Mouse (Mus musculus) cerebellum, adult 9-11 months (tissue): ENCODE data around the gene Ncam1.
A peak's percentile ranks its signal among the peaks of the same experiment; 100 is the strongest.

Experiments
- DNase-seq: peaks from one replicate; pipeline ENCODE4 v3.0.0; 2022

The Ncam1 gene

DNA sequence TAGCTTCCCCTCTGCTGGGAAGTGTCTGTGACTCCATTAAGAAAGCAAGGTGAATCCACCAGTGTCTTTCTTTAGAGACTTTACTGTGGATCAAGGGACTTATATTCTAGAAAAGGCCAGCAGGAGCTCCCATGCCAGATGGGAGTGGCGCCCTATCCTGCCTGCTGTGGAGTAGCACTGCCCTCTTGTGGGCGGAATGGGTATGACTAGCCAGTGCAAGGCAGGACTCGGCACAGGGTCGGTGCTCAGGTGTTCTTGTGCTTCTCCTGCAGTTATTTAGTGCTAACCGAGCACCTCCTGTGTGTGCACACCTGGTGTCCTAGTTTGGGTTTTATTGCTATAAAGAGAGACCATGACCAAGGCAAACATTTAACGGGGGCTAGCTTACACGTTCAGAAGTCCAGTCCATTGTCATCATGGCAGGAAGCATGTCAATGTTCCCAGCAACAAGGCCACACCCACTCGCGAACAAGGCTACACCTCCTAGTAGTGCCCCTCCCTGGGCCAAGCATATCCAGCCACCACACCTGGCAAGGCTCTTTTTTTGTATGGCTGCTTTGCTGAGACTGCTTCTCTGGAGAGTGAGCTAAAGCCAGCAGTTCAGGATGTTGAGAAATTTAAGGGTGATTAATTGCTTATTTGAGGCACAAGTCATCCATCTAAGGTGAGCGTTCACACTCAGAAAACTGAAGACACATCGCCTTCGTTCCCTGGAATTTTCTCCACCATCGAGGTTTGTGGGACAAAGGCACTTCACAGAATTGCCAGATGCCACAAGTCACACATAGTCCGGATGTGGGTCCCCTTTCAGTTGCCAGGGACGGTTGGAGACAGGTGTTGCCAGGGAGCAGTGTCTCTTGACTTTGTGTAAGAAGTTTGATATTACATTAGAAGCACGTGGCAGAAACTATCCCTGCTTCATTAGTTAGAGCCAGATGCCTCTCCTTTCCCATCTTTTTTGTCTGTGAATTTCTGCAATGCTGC lies 309.5 kb downstream of the Ncam1 start:
- DNase-seq: peak; percentile 70

DNA sequence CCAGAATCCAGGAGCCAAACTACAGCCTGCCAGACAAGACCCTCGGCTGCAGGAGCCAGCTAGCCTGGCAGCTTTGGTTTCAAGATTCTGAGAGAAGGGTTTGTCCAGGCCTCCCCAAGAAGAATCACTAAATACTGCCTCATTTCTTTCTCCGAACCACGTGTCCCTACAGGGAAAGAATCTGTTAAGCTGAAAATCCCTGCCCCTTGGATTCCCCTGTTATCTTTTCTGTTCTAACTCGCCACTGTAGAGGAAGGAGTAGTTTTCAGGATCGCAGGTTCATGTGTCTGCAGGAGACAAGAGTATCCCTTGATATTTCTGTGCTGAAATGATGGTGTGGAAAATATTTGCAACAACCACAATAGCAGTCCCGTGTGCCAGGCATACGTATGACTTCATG lies 310.5 kb downstream of the Ncam1 start:
- no peak for DNase-seq

DNA sequence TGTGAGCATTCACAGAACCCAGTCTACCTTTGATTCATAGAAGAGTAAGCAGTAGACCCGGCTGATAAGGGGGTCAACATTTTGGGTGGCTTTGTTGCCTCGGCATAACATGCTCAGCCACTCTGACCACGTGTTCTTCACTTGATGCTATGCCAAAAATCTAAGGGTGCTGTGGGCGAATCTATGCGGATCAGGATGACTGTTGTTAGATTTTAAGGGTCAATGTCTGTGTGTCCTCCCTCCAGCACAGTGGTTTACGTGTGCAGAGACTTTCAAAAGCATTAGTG lies 311.1 kb downstream of the Ncam1 start:
- no peak for DNase-seq

DNA sequence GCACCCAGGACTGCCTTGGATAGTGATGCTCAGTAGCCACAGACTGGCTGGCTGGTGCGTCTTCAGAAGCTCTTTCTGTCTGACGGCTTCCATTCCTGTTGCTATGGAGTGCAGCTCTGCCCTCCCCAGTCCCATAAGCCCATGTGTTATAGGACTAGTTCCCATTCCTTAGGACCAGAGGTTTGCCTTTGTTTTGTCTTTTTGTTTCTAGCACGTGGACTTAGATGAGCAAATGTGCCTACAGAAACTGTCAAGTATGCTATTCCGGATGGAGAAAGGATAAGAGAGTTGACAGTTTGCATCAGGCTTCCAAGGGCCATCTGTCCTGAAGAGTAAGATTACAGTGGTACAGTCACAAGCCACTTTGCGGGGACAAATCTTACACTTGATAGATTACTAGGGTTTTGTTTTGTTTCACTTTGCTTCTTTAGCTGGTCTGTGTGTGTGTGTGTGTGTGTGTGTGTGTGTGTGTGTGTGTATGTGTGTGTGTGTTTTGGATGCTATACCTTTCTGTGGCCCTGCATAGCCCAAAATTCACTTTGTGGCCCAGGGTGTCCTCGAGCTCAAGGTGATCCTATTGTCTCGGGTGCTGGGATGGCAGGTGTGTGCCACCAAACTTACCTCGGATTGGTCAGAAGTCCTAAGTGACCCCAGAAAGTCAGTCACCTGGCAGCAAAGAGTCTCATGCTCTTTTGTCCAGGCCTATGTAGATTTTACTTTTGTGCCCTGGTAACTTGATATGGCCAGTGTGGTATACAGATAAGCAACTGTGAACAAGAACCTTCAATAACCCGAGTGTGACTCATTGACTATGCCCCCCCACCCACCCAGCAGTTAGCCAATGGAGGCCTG lies 311.7 kb downstream of the Ncam1 start:
- no peak for DNase-seq

DNA sequence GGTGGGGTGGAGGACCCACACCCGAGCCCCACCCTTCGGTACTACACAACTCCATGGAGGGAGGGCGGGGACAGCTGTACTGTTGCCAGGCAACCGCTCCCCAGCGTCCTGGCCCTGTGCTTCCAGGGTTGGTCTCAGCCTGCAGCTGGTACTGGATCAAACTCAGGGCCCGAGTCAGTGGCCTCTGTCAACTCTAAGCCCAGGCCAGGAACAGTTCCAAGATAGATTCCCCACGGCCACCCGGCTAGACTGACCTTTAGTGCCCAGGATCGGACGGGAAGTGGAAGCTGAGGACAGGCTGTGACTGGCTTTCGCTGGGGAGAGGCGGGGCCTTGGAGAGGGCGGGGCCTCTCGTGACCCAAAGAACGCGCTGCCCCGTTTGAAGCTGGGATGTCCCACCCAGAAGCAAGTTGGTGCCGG lies 312.8 kb downstream of the Ncam1 start, which contains the start of gene Ttc12:
TSS of gene Ttc12 (minus strand) at position 334 of the 420 bp plus-strand sequence.
- DNase-seq: peak; percentile 66

DNA sequence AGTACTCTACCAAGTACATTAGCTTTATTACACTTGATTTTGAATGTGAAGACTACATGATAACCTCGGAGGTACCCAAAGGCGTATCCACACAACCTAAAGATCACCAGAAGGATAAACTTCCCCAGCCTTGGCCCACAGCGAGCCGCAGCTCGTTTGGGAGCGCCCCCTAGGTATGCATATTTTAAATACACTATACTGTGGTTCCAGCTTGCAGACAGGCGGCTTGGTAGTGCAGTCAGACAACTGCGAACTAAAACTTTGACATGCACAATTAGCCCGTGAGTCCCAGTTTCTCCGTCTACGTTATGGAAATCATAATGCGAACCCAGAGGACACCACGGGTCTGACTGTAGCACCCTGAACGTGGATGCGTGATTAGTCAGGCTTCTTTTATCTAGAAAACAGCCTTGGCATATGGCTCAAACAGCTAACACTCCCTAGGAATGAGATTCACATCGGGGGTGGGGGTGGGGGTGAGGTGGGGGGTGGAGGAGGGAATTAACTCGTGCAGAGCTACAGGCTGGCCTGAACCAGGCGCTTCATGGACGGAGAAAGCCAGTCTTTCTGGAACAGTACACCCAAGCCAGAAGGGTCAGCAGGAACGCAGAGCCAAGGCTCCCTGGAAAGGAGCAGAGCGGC lies 313.4 kb downstream of the Ncam1 start:
- DNase-seq: no peak

DNA sequence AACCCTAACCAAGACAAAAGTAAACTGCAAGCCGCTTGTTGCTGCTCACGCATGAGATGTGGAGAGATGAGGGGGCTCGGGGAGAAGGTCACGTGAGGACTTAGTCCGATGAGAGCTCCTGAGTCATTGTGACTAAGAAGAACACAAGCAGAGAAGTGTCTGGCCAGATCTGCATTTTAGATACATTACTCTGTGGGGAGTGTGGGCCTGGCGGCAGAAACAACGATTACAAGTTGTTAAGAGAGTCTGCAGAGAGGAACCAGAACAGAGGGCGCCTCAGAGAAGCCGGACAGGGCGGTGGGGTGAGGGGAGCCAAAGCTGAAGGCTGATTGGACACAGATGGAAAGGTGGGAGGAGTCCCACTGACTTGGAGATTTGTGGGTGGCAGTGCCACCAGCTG lies 315.4 kb downstream of the Ncam1 start:
- no peak for DNase-seq

DNA sequence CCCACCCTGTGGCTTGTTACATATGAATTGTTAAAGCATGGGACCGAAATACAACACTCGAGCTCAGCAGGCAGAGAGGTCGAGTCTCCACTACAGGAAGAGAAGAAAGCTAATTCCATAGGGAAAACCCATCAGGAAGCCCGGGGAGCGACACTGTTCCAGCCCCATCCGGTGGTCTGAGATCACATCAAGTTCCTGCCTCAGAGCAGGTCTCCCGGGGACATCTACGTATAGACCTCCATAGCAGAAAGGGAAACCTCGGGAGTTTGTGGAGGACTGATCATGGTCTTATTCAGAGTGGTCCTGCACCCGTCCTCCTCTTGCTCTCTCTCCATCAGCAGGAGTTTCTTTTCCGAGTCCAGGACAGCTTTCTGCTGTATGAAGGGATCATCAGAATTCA lies 326.6 kb downstream of the Ncam1 start:
- DNase-seq: no peak

DNA sequence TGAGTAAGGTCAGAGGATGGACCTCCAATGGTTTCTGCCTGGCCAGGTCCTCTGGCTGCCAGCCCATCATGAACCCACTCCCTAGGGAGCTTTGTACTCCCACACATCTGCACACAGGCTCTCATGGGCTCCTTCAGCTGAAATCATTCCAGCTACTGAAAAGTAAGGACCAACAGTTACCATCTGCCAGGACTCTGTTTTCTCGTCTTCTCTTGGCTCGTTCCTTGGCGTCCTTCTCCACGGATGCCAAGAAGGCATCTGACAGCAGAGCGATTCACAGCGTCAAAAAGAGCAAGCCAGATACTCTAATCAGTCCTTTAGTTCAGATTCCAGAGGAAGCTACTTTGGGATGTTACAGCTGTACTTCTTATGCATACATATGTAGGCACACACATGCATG lies 327.8 kb downstream of the Ncam1 start:
- DNase-seq: no peak

DNA sequence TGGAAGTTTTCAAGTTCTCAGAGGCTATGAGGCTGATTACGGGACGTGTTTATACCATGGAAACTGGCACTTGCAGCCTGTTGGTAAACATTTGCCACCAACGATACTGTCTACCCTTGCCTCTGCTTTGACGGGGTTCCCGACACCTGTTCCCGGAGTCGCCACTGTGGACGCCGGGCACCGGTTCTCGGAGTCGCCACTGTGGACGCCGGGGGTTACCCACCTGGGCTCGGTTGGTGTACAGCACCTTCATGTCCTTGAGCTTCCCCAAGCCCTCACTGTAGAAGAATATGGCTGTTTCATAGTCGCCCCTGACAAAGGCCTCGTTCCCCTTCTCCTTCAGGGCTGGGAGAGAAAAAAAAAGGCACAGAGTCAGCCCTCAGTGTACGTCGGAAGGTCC lies 328.7 kb downstream of the Ncam1 start:
- DNase-seq: no peak

DNA sequence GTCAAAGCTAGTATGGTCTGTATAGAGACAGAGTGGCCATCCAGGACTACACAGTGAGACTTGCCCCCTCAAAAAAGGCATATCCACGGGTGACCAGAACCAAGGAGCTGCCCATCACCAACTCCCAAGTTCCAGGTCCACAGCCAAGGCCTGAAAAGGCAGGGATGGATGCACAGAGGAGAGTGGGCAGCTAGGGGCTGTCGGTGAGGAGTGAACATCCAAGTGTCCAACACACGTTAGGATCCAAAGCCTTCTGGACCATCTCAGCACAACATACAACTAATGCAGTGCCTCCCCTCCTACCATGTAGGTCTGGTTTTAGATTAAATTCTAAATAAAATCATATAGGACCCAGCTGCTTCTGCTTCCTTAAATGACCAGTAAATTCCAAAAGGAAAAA lies 342.6 kb downstream of the Ncam1 start:
- no peak for DNase-seq

DNA sequence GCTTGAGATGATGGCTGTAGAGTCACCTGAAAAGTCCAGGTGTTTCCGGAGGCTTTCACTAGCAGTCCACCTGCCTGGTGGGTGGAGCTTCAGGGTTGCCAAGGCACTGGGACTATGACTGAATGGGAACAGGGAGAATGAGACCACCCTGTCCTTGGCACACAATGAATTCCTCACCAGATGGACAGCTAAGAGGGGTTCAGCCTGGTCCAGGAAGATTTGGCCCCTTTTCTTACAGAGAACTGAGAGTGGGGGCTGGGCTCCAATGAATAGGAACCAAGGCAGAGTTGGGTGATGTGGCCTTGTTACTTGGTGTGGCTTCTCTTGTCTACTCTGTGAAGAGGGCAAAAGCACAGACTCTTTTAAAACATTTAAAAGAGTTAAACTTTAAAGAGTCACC lies 346.3 kb downstream of the Ncam1 start:
- DNase-seq: no peak
